ENCODE assay signal across 22 mouse cellular contexts in genomic region chr15:84467761-84468160, GRCm38 (mm10). TPM values are rescaled to one million over a fixed set of nuclear protein-coding genes. Genes with fewer than 3 reads are reported as not detected.
DNase-seq lines count a peak whose midpoint lies in the region; ATAC-seq and TF ChIP-seq lines count a peak whose summit lies in the region.
"Had no signal": no experiment of that assay in that cellular context is flagged by ENCODE, and none has a peak within 500 bp of the region (broad histone marks: within the 10 kb centered on the region; RNA-seq: fewer than 3 reads in every experiment).

No protein-coding gene starts in this region.

- ATAC-seq in forebrain, embryonic 12.5 days (ENCODE audit: low FRiP score) = no peak
- no peak for ATAC-seq in forebrain, postnatal 0 days
- no peak for ATAC-seq in midbrain, embryonic 11.5 days (ENCODE audit: low FRiP score)

- TF ChIP-seq POLR2A in ES-Bruce4 (IDR thresholded peaks at IDR 0.05; ENCODE audit: insufficient read depth, low read length) = no peak
- TF ChIP-seq POLR2A in thymus, adult 2 months (IDR thresholded peaks at IDR 0.05; ENCODE audit: control insufficient read depth, extremely low read depth, insufficient read depth, low read length, poor library complexity) = no peak

- H3K36me3 ChIP-seq in forebrain, embryonic 12.5 days (replicated peaks) = no peaks in the 10 kb centered on the region
- no peaks in the 10 kb centered on the region for H3K36me3 ChIP-seq in forebrain, postnatal 0 days (ENCODE audit: insufficient read depth)
- H3K36me3 ChIP-seq in midbrain, embryonic 10.5 days = no peaks in the 10 kb centered on the region
- no peaks in the 10 kb centered on the region for H3K36me3 ChIP-seq in midbrain, embryonic 11.5 days (ENCODE audit: control insufficient read depth, insufficient read depth, low read length)
- no peaks in the 10 kb centered on the region for H3K36me3 ChIP-seq in ES-Bruce4 (ENCODE audit: control insufficient read depth, insufficient read depth, low read length, poor library complexity, severe bottlenecking)
- no peaks in the 10 kb centered on the region for H3K36me3 ChIP-seq in thymus, adult 2 months (ENCODE audit: control insufficient read depth, insufficient read depth, low read length)
- H3K36me3 ChIP-seq: embryonic facial prominence, embryonic 15.5 days; heart, embryonic 15.5 days; hindbrain, embryonic 15.5 days had no signal

- WGBS in forebrain, embryonic 12.5 days = 46% methylated on average over 5 of the region's 5 CpGs
- WGBS in forebrain, postnatal 0 days = 64% methylated on average over 5 of the region's 5 CpGs
- 42% methylated on average over 5 of the region's 5 CpGs for WGBS in midbrain, embryonic 10.5 days
- WGBS in midbrain, embryonic 11.5 days = 35% methylated on average over 5 of the region's 5 CpGs
- 92% methylated on average over 5 of the region's 5 CpGs for WGBS in thymus, adult 2 months

- no peaks in the 10 kb centered on the region for H3K9me3 ChIP-seq in forebrain, embryonic 12.5 days
- no peaks in the 10 kb centered on the region for H3K9me3 ChIP-seq in forebrain, postnatal 0 days (ENCODE audit: low read length)
- H3K9me3 ChIP-seq in midbrain, embryonic 10.5 days (replicated peaks) = no peaks in the 10 kb centered on the region
- H3K9me3 ChIP-seq in midbrain, embryonic 11.5 days (ENCODE audit: control insufficient read depth, low read length) = no peaks in the 10 kb centered on the region
- no peaks in the 10 kb centered on the region for H3K9me3 ChIP-seq in ES-Bruce4 (replicated peaks; ENCODE audit: control insufficient read depth, insufficient read depth, low read length, poor library complexity, severe bottlenecking)
- H3K9me3 ChIP-seq: embryonic facial prominence, embryonic 15.5 days; heart, embryonic 15.5 days; hindbrain, embryonic 15.5 days had no signal

- TF ChIP-seq CTCF in forebrain, postnatal 0 days (IDR thresholded peaks at IDR 0.05; ENCODE audit: low read depth) = no peak
- TF ChIP-seq CTCF in ES-Bruce4 (IDR thresholded peaks at IDR 0.05; ENCODE audit: low read depth, low read length) = no peak
- TF ChIP-seq CTCF in thymus, adult 2 months (IDR thresholded peaks at IDR 0.05; ENCODE audit: borderline replicate concordance, control insufficient read depth, extremely low read depth, insufficient read depth, low read length, poor library complexity) = no peak

- no peak overlapping the region for H3K4me2 ChIP-seq in forebrain, embryonic 12.5 days
- H3K4me2 ChIP-seq in forebrain, postnatal 0 days (ENCODE audit: low read depth) = no peak overlapping the region
- H3K4me2 ChIP-seq in midbrain, embryonic 11.5 days = no peak overlapping the region
- H3K4me2 ChIP-seq: embryonic facial prominence, embryonic 15.5 days; heart, embryonic 11.5 days; heart, embryonic 15.5 days; hindbrain, embryonic 15.5 days had no signal

- H3K27me3 ChIP-seq in forebrain, embryonic 12.5 days = peaks cover 12% of the 10 kb centered on the region
- no peaks in the 10 kb centered on the region for H3K27me3 ChIP-seq in forebrain, postnatal 0 days (ENCODE audit: insufficient read depth, low read length)
- peaks cover 24% of the 10 kb centered on the region for H3K27me3 ChIP-seq in midbrain, embryonic 10.5 days (ENCODE audit: low read depth, poor library complexity, severe bottlenecking)
- no peaks in the 10 kb centered on the region for H3K27me3 ChIP-seq in midbrain, embryonic 11.5 days (ENCODE audit: control insufficient read depth, insufficient read depth, low read length)
- no peaks in the 10 kb centered on the region for H3K27me3 ChIP-seq in ES-Bruce4 (ENCODE audit: control insufficient read depth, insufficient read depth, low read length, poor library complexity, severe bottlenecking)
- no peaks in the 10 kb centered on the region for H3K27me3 ChIP-seq in thymus, adult 2 months (ENCODE audit: control insufficient read depth, insufficient read depth, low read length)
- H3K27me3 ChIP-seq: embryonic facial prominence, embryonic 15.5 days had no signal

- TF ChIP-seq EP300 in ES-Bruce4 (IDR thresholded peaks at IDR 0.05; ENCODE audit: insufficient read depth, low read depth, low read length) = 0 out of 2 replicates have a peak, but pooled peaks have one; percentile 15

- H3K9ac ChIP-seq in forebrain, embryonic 12.5 days = no peak overlapping the region
- H3K9ac ChIP-seq in forebrain, postnatal 0 days = no peak overlapping the region
- no peak overlapping the region for H3K9ac ChIP-seq in midbrain, embryonic 11.5 days (ENCODE audit: low read length)
- no peak overlapping the region for H3K9ac ChIP-seq in ES-Bruce4 (ENCODE audit: low read depth, poor library complexity, severe bottlenecking)
- H3K9ac ChIP-seq: embryonic facial prominence, embryonic 15.5 days; heart, embryonic 15.5 days; hindbrain, embryonic 15.5 days had no signal

- peaks cover 36% of the 10 kb centered on the region for H3K4me1 ChIP-seq in forebrain, embryonic 12.5 days
- peaks cover 6% of the 10 kb centered on the region for H3K4me1 ChIP-seq in forebrain, postnatal 0 days (ENCODE audit: insufficient read depth)
- peaks cover 48% of the 10 kb centered on the region for H3K4me1 ChIP-seq in midbrain, embryonic 10.5 days
- H3K4me1 ChIP-seq in midbrain, embryonic 11.5 days (ENCODE audit: control insufficient read depth, insufficient read depth, low read length) = peaks cover 11% of the 10 kb centered on the region; the same call in 1 of the 2 replicates
- H3K4me1 ChIP-seq in ES-Bruce4 (ENCODE audit: control insufficient read depth, insufficient read depth, low read length) = no peaks in the 10 kb centered on the region
- no peaks in the 10 kb centered on the region for H3K4me1 ChIP-seq in thymus, adult 2 months (replicated peaks; ENCODE audit: control insufficient read depth, insufficient read depth, low read length)

- H3K27ac ChIP-seq in forebrain, embryonic 12.5 days = 0 out of 2 replicates have a peak overlapping the region, but pooled peaks have one; percentile 62
- no peak overlapping the region for H3K27ac ChIP-seq in forebrain, postnatal 0 days (ENCODE audit: low read depth, low read length)
- H3K27ac ChIP-seq in midbrain, embryonic 10.5 days (replicated peaks) = peak overlapping the region; percentile 75
- no peak overlapping the region for H3K27ac ChIP-seq in midbrain, embryonic 11.5 days (ENCODE audit: low read depth, low read length)
- no peak overlapping the region for H3K27ac ChIP-seq in ES-Bruce4 (ENCODE audit: insufficient read depth, low read length)
- no peak overlapping the region for H3K27ac ChIP-seq in thymus, adult 2 months (ENCODE audit: control insufficient read depth, insufficient read depth, low read length)
- H3K27ac ChIP-seq: heart, adult 2 months; heart, embryonic 15.5 days had no signal

- no peak for DNase-seq in forebrain, postnatal 0 days
- DNase-seq in midbrain, embryonic 10.5 days (ENCODE audit: low spot score) = no peak
- DNase-seq in midbrain, embryonic 11.5 days (ENCODE audit: low spot score, missing footprints) = no peak
- DNase-seq in ZHBTc4 (ENCODE audit: low read depth, low spot score) = peak; percentile 66
- DNase-seq in thymus, adult 2 months = no peak
- DNase-seq: adrenal gland, postnatal 10 days; cerebellum, adult 11 months; cerebellum, adult 8-10 months; cerebellum, postnatal 14 days; embryo, embryonic 11 days; gastrocnemius, postnatal 10 days; heart, adult 2 months; heart, postnatal 14 days had no signal

- H3K4me3 ChIP-seq in forebrain, embryonic 12.5 days (replicated peaks) = no peak overlapping the region
- no peak overlapping the region for H3K4me3 ChIP-seq in forebrain, postnatal 0 days (ENCODE audit: low read depth, low read length)
- no peak overlapping the region for H3K4me3 ChIP-seq in midbrain, embryonic 10.5 days
- no peak overlapping the region for H3K4me3 ChIP-seq in midbrain, embryonic 11.5 days (ENCODE audit: low read depth, low read length)
- no peak overlapping the region for H3K4me3 ChIP-seq in ES-Bruce4 (ENCODE audit: low read depth, low read length)
- H3K4me3 ChIP-seq in thymus, adult 2 months (ENCODE audit: control insufficient read depth, insufficient read depth, low read length) = no peak overlapping the region
- H3K4me3 ChIP-seq: embryonic facial prominence, embryonic 15.5 days; erythroblast, embryonic 14.5 days; heart, adult 2 months; heart, embryonic 15.5 days; hindbrain, embryonic 15.5 days had no signal

RNA-seq across cellular contexts. Expression of gene Shisal1, which starts 20.9 kb away (rescaled TPM):
- 8.7 and 9.2 TPM in 2 replicates for polyA plus RNA-seq in forebrain, embryonic 12.5 days (2016; fragmentation: Nextera tagmentation; extraction: Ambion mirVana)
- 28.8 and 48.4 TPM in 2 replicates for total RNA-seq in forebrain, postnatal 0 days (2014; rRNA removed)
- polyA plus RNA-seq in forebrain, postnatal 0 days (2015; fragmentation: Nextera tagmentation; extraction: Ambion mirVana) = 10.8 and 19.0 TPM in 2 replicates
- 5.7 and 11.4 TPM in 2 replicates for polyA plus RNA-seq in midbrain, embryonic 10.5 days (2016; fragmentation: Nextera tagmentation; extraction: Ambion mirVana)
- 7.8 and 8.3 TPM in 2 replicates for polyA plus RNA-seq in midbrain, embryonic 11.5 days (2014; fragmentation: Nextera tagmentation; extraction: Ambion mirVana)
- polyA plus RNA-seq in ES-Bruce4 (2011; ENCODE audit: insufficient read depth, insufficient read length, low read depth, missing spikeins) = 0.30 and 0.44 TPM in 2 replicates
- polyA plus RNA-seq in thymus, adult 2 months (2012; rRNA removed) = 9.3 and 10.4 TPM in 2 replicates
- total RNA-seq: common myeloid progenitor, adult 5-6 weeks had no signal
- polyA plus RNA-seq: C2C12; erythroblast, embryonic 14.5 days had no signal

Comparison
In these comparisons a context has a peak if more than half of its experiments do, and no peak if none do; other contexts are left out.
1. H3K27ac ChIP-seq: peak in forebrain, embryonic 12.5 days (single experiment) and midbrain, embryonic 10.5 days (single experiment); none in forebrain, postnatal 0 days (single experiment), midbrain, embryonic 11.5 days (single experiment), ES-Bruce4 (single experiment) and thymus, adult 2 months (single experiment).